Mouse (Mus musculus) retina, embryonic 14.5 days (tissue): ENCODE measurements around the gene Arhgef18.

ENCODE experiments used
- DNase-seq: peaks from one replicate; pipeline ENCODE4 v3.0.0-alpha.2; 2015; ENCODE audit warnings: low spot score

Arhgef18 gene

DNA sequence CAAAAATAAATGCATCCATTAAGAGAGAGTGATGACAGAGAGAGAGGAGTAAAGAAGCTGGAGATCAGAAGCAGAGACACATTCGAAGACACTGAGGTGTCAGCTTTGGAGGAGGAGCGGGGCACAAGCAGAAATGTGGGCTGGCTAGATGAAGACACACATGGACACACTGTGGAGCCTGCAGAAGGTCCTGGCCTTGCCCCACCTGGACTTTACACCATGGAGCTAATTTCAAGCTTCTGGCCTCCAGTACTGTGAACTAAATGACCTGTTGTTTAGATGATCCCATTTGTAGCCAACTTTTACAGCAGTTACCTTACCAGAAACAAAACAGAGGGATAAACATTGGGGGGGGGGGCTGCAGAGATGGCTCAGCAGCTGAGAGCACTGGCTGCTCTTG, 70.4 kb downstream of the Arhgef18 start:
- no peak for DNase-seq

DNA sequence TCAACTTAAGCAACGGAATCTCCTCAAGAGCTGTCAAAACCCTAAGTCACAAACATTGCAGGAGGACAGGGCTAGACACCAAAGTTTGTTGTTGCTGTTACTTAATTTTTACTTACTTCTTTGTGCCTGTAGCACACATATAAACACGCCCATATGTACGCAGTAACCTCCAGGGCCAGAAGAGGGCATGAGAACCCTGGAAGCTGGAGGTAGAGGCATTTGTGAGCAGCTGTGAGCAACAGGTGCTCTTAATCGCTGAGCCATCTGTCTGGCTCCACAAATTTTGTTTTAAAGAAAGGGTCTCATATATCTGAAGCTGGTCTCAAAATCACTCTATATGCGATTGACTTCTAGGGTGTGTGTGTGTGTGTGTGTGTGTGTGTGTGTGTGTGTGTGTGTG, 71.5 kb downstream of the Arhgef18 start:
- peak; percentile 68 for DNase-seq

DNA sequence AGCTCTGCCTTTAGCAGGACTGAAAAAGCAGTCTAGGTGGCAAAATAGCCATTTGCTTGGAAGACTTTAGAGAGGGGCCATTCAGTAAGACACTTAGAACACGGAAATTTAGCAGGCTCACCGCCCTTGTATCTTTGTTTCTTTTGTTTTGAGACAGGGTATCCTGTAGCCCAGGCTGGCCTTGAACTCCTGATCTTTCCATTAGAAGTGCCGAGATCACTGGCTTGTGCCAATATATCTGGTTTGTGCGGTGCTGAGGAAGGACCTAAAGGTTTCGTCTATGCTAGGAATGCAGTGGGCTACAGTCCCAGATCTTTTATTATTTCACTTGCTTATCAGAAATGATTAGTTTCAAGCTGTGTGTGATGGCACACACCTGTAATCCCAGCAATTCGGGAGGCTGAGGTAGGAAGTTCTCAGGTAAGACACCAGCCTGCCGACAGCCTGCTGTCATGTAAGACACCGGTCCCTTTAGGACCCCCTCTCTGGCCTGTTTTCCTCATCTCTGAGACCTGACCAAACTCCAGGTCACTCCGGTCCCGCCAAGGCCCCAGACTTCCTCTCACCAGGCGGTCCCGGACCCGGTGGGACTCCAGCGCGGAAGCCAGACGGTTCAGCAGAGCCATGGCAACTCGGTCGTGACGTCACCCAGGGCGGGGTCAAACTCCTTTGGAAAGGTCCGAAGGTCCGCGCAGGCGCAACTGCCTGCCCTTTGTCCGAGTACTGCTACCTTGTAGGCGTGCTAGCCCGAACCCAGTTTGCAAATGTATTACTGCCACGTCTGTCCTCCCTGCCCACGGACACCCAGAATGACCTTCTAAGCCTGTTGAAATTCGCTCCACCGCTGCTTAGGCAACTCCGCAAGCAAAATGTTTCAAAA, 74.4 kb downstream of the Arhgef18 start, which contains the start of gene Pex11g:
Pex11g (minus strand) TSS at position 675 of the 880 bp plus-strand sequence.
- peak; percentile 100 for DNase-seq

DNA sequence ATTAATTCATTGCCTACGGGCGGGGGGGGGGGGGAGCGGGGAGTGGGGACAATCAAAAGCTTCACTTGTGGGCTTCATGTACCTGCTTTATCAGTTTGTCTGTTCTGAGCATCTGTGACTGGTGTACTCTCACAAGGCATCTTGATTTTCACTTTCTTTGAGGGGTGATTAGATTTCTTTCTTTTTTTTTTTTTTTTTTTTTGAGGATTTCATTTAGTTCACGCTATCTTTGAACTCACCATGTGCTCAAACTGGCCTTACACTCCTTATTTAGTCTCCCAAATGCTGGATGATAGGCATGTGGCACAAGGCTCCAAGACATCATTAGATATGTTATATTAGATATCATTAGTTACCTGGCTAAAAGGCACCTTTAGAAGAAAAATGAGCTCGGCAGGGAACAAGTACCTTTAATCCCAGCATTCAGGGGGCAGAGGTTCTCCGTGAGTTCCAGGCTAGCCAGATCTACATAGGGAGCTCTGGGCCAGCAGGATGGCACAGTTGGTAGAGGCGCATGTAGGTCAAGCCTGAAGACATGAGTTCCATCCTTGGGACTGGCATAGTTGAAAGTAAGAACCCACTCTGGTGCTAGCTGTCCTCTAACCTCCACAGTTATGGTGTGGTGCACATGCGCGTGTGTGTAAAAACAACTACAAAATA, 75.2 kb downstream of the Arhgef18 start:
- peak; percentile 25 for DNase-seq

DNA sequence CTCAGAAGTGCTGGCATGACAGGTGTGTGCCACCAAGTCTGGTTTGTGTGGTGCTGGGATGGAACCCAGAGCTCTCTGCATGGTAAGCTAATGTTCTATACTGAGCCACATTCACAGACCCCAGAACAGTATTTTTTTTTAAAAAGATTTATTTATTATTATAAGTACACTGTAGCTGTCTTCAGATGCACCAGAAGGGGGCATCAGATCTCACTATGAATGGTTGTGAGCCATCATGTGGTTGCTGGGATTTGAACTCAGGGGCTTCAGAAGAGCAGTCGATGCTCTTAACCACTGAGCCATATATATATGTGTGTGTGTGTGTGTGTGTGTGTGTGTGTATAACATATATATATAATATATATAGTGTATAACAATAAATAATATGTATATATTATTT, 76.0 kb downstream of the Arhgef18 start:
- DNase-seq: no peak

DNA sequence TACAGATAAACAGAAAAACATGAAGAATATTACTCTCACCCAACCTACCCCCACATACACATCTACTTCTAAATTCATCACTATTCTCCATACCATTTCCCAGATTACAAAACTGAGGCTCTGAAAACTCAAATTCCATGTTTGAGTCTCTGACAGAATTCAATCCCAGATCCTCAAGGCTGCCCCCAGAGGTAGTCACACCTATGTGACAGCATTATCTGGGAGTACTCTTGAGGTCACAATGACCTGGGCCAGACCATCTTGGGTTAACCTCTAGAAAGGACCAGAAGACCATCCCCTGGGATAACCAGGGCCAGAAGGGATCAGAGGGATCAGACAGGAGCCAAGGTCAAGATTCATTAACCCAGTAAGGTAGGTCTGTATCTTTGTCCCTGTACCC, 77.8 kb downstream of the Arhgef18 start, which contains the start of gene Tex45:
Tex45 (plus strand) TSS at position 301 of the 400 bp plus-strand sequence.
- DNase-seq: no peak

DNA sequence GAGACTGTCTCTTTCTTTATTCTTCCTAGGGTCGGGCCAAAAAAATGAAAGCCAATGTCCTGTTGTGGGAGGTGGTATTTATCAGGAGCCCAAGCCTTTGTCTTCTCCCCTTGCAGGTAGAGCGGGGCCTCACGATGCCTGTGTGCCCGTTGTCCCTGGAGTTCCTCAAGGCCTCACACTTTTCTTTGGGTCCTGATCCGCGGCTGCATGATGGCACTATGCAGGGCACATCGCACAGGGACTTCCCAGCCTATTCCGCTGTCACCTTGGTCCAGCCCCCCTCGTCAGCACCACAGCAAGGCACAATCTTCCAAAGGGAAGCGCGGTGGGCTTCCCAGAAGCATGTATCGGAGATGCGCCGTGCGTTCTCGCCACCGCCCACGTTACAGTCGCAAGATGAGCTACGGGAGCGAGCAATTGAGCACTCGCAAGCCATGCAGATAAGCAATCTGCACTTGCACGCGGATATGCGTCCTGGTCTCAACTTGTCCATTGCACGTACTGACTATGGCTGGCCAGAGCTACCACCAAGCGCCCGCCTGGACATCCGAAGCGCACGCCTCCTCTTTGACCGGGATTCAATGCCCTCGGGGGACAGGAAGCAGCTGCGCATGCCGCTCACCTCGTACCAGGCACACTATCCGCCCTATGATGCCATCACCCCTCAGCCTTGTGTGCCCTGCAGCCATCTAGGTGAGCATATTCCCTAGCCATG, 83.1 kb downstream of the Arhgef18 start:
- peak; percentile 29 for DNase-seq

DNA sequence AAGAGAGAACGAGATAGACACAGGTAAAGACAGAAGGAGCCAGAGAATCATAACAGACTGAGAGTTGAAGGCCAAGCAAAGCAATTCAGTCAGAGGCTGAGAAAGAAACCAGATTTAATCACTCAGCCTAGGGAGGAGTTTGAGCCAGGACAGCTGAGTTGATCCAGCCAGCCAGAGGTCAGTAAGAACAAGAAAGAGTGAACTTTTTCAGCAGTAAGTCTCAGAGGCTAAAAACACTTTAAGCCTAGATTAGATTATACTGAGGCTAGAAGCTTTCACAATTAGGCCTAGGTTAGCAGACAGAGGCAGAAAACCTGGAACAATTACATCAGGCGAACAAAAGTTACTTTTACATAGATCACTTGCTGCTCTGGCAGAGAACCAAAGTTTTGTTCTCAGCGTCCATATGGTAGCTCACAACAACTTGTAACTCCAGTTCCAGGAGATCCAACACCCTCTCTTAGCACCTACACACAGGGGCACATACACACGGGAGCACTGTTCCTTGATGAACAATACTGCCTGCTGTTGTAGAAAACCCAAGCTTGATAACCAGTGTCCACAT, 87.5 kb downstream of the Arhgef18 start:
- no peak for DNase-seq

DNA sequence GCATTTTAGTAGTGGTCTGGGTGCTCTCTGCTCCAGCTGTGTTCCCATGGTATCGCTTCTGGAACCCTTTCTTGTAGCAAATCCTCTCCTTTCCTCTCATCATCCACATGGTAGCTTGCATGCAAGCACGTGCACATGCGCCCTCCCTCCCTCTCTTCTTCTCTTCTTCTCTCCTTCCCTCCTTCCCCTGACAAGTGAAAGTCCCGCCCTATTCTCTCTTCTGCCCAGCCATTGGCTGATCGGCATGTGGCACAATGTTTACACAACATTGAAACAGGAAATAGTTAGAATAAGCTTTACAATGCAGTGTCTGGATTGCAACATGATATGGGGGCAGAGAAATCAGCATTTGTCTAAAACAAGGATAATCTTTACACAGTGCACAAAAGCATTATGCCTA, 88.8 kb downstream of the Arhgef18 start:
- DNase-seq: no peak

DNA sequence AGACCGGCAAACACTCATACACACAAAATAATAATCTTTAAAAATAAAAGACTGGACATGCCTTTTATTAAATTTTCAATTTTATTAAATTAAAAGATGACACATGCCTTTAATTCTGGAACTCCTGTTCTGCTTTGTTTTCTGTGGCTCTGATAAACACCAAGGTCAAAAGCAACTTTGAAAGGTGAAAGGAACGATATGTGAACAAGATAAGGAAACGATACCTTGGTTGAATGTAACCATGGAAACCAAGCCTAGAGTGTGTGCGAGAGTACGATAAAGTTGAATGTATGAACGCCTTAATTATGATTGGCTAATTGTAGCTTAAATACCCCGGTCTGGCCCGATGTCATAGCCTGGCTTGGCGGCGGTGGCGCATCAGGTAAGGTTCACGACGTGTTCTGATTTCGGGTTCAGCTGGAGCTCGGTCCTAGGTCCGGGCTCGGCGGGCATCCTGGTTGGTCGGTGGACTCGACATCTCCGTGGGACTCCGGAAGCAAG, 89.5 kb downstream of the Arhgef18 start:
- no peak for DNase-seq

DNA sequence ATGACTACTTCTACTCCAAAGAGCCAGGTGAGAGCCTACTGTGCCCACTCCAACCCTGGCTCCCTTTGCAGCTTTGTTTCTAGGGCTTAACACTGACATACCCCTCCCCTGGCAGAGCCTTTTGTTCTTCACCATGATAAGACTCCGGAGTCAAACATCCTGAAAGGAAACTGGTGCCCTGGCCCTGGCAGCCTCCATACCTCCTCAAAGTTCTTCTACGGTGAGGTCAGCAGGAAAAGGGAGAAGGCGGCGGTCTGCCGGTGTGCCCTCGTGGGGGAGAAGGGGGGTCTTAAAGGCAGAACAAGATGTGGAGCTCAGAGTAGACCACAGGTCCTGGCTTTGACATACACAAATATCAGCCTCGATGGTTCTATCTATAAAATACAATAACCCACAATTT, 90.7 kb downstream of the Arhgef18 start:
- DNase-seq: no peak

DNA sequence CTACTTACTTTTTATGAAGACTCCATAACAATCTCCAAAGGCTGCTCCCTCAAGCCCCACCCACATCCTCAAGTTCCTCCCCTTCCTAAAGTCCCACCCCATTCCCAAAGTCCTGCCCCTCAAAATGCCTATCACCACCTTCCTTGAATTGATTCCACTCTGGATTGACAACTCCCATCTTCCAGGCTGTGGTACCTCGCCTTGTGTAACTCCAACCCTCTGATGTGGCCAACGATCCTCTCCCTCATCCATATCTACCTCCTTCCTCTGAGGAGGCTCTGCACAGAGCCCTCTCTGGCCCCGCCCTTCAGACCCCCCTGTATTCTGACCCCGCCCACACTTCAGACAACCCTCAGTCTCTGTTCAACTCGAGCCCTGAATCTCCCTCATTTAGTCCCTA, 92.4 kb downstream of the Arhgef18 start:
- no peak for DNase-seq

DNA sequence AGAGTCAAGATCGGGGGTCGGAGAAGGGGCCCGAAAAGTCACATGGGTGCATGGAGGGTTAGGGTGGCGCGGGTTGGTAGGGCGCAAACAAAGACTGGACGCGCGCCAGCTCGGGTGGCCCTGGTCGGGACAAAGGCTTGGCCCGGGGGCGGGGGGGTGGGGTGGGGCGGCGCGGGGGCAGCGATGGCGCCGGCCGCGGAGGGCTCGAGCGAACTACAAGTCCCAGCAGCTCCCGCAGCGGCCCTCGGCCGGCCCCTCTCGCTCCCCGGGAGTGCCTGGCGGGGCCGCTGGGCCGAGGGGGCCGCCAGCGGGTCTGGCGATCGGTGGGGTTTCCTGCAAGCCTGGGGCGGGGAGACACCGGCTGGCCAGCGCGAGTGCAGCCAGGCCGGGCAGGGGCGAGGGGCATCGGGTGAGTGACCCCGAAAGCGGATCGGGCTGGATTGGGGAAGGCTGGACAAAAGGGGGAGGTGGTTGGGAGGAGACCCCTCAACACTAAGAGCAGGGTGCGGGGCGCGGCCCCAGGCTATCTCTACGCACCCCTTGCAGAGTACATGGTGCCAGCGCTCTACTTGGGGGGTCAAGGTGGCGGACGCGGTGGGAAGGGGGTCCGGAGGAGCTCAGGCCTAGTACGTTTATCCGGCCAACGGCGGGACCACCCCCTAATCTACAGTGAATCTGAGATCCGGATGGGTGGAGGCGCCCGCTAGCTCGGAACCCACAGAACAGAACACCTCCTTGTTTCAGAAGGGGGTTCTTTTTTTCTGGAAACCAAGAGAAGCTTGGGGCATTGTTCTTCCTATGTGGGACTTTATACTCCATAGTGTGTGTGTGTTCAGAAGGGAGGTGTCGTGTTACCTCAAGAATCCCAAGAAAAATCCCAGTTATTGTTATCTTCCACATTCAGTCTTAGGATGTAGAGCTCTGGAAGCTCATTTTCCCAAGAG, 100.4 kb downstream of the Arhgef18 start, which contains the start of gene Zfp358:
Zfp358 (plus strand) TSS at position 238 of the 944 bp plus-strand sequence.
- peak; percentile 87 for DNase-seq

DNA sequence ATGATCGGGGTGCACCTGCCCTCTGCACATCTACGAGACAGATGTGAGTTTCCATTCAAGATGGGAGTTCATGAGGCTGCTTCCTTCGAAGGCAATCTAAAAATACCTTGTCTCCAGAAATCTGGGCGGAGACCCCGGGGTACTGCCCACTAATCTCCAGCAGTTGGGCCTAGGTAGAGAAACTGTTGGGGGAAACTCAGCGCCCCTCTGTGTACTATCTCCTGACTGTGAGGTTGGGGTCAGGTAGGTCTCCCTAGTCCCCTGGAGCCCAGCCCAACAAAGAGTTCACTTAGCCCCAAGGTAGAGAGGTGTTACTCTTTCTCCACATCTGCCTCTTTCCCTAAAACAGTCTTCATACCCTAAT, 101.0 kb downstream of the Arhgef18 start:
- no peak for DNase-seq

DNA sequence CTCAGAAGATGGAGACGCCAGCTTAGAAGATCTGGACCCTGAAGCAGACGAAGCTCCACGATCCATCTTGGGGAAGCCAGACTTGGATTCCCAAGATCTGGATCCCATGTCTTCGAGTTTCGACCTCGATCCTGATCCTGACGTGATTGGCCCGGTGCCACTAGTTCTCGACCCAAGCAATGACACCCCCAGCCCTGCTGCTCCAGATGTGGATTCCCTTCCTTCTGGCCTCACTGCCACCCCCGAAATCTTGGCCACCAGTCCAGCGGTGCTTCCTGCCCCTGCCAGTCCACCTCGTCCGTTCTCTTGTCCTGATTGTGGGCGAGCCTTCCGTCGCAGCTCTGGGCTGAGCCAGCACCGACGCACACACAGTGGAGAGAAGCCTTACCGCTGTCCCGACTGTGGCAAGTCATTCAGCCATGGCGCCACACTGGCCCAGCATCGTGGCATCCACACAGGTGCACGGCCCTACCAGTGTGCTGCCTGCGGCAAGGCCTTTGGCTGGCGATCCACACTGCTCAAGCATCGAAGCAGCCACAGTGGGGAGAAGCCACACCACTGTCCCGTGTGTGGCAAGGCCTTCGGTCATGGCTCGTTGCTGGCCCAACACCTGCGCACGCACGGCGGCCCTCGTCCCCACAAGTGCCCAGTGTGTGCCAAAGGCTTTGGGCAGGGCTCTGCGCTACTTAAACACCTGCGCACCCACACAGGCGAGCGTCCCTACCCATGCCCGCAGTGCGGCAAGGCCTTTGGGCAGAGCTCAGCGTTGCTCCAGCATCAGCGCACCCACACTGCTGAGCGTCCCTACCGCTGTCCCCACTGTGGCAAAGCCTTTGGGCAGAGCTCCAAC, 103.0 kb downstream of the Arhgef18 start:
- DNase-seq: no peak

DNA sequence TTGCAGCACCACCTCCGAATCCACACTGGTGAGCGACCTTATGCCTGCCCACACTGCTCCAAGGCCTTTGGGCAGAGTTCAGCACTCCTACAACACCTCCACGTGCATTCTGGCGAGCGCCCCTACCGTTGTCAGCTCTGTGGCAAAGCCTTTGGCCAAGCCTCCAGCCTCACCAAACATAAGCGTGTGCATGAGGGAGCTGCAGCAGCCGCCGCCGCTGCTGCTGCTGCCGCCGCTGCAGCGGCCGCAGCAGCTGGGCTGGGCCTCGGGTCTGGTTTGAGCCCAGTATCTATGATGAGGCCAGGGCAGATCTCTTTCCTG, 103.6 kb downstream of the Arhgef18 start:
- no peak for DNase-seq

DNA sequence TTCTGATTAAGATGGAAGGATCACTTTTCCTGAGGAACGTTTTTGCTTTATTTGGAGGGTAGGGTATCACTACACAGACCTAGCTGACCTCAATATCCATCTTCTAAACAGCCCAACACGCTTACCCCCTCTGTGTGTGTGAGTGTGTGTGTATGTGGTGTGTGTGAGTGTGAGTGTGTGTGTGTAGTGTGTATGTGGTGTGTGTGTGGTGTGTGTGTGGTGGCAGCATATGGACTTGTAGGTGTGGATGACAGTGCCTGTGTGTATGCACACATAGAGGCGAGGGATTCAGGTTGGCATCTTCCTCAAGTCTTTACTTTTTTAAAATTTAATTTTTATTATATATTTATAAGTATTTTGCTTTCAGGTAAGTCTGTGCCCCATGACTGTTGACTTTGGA, 105.8 kb downstream of the Arhgef18 start:
- no peak for DNase-seq

DNA sequence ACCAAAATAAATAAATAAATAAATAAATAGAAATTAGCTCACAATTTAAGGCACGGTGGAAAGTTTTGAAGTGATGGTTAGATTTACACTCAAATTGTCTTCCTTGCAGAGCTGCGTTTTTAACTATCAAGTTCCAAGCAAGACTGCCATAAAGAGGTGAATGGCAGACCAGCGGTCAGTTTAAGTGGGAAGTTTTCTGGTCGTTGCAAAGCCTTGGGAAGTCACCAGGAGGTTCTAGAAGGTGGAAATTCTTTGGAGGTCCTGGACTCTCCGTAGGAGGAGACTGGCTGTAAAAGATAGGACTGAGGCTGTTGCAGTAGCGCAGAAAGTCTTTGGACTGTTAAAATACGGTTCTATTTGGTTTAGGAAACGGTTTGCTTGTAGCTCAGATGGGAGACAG, 106.9 kb downstream of the Arhgef18 start:
- DNase-seq: no peak

DNA sequence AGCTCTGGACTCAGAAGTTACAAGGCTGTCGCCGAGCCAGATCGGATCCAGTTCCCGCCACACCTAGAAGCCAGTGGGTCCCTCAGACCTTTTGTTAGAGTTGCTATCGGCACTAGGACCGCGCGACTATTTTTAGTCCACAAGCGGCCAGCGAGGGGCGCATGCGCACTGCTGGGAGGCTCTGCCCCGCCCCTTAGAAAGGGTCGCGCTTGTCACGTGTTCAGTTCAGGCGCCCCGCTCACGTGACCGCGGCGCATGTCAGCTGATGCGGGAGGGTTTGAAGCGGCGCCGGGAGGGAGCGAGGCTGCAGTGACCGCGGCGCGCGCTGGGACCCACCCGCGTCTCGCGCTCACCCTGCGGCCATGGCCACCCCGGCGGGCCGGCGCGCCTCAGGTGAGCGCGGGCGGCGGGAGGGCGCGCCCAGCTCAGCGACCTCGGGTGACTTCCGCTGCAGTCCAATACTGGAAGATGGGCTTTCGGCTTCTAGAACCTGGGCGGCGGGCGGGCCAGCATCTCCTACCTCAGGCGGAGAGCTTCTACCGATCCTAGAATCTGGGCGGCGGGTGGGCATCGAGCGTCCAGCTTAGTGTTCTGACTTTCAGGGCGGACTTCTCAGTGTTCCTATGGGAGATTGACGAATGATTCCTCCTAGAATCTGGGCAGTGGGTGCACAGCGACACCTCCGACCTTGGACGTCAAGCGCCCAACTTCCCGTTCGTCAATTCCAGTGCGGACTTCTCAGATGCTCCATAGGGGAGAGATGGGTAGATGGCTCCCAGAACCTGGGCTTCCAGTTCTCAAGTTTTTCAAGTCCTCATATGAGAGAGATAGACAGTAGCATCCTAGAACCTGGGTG, 107.7 kb downstream of the Arhgef18 start, which contains the start of gene Mcoln1:
Mcoln1 (plus strand) TSS at position 223 of the 856 bp plus-strand sequence.
- peak; percentile 100 for DNase-seq
